Mouse (Mus musculus): ENCODE measurements around the gene Gm21732.
"Not testable (repeated sequence)": the region's sequence is repeated elsewhere in the genome, so short reads cannot be mapped to it uniquely, and the experiment has no call there.

The Gm21732 gene

GRCm38 (mm10) chrY:38575591-38575990, at the start of gene Gm21732:
Gm21732 (minus strand) TSS chrY:38575691.
- not testable (repeated sequence) for DNase-seq

Data from lung, postnatal 36 days (tissue).